Mouse (Mus musculus) v-Abl transformed pro-B cells (cell line): ENCODE data around the gene BC051142.

Experiments
- in situ Hi-C, 2 experiments: fragments of 400-800 bp; cut with MboI; formaldehyde crosslinking; loops; one replicate each; pipeline ENCODE4 v1.15.1; 2025; ENCODE audit not compliant: unreplicated experiment in 2 of 2

The BC051142 gene

GRCm38 (mm10) chr17:34398711-34399393 lies at the start of gene BC051142:
TSS of gene BC051142 (plus strand) at chr17:34398820.
- in situ Hi-C loops: no loop called here

DNA sequence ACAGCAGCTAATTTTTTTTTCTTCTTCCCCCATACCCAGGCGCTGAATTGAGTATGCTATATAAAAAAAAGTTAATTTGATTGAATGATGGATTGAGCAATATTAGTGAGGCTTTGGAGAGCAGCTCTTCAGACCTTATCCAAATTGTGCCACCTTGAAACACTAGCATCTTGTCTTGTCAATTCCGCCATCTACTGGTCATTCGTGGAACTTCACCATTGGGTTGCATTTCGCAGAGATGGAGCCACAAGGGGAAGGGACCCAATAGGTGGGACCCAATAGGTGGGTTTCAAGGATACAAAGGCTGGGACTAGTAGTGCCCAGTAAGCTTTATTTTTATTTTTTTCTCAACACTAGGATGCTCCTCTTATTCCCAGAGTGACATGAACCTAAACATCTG lies 49.2 kb upstream of the BC051142 start:
- in situ Hi-C loops: loop anchor here (5.0 kb wide), 3 partner anchors 37 to 102 kb away; partner anchors contain the start of gene H2-Ab1 (in 1 of the 2)

DNA sequence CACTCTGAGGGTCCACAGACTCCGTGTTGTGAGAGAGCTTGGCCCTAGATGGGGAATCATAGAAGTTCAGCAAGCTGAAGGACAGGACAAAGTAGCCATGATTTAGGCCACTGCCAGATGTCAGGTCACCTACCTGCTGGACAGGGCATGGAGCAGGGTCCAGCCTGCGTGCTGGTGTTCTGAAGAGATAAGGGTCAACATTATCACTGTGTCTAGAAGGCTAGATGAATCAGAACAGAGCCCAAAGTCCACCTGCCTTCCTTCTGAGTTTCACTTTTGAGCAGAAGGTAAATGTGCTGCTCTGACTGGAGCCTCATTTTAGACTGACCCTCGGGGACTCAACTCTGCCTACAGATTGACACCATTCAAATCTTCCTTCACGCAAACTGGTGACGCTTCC lies 44.1 kb upstream of the BC051142 start, which contains the start of gene Btnl2:
Gene Btnl2 (plus strand): TSS at position 284 of the 400 bp plus-strand sequence.
- in situ Hi-C loops: loop anchor here in 1 of 2 experiments (10.0 kb wide), 1 partner anchor 180 kb away; no protein-coding TSS in a partner anchor

GRCm38 (mm10) chr17:34354940-34355339 lies 43.7 kb upstream of the BC051142 start:
- in situ Hi-C loops: loop anchor here in 1 of 2 experiments (10.0 kb wide), 1 partner anchor 180 kb away; no protein-coding TSS in a partner anchor

GRCm38 (mm10) chr17:34362954-34363546 lies 35.6 kb upstream of the BC051142 start:
- in situ Hi-C loops: no loop called here

DNA sequence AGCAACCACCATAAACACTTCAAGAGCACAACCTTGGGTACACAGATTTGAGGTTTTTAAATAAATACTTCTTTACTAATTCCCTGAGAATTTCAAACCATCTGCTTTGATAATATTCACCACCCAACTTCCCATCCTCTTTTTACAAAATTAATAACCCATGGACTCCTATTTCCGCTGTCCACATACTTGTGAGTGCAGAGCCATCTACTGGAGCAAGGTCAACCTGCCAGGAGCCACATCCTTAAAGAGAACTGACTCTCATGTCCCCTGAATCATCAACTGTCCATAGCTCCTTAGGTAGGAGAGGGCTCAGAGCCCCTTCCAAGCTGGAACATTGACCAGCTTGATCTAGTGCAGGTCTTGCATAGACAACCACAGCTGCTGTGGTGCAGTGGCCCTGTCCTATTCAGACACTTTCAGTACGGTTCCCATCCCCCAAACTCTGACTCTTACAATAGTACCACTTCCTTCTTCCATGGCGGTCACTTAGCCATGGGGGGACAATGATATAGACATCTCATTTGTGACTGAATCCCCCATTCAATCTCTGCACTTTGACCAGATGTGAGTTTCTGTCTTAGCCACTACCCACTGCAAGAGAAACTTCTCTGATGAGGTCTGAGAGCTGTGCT lies 34.8 kb upstream of the BC051142 start:
- in situ Hi-C loops: no loop called here

GRCm38 (mm10) chr17:34365031-34365430 lies 33.6 kb upstream of the BC051142 start:
- in situ Hi-C loops: no loop called here

DNA sequence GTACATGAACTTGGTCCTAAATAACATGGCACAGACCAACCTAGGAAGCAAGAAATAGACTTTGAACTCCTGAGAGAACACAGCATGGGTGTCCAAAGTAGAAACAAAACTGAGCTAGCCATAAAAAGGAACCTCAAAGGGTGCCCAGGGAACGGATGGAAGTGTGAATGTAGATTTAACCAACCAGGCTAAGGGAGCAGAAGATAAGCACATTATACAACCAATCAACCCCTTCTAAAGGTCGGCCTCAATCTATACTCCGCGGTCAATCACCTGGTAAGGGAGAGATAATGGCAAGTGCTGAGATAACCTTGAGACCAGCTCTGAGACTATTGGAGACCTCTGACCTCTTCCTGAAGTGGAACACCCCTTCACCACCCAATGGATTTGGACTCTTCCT lies 28.1 kb upstream of the BC051142 start:
- in situ Hi-C loops: no loop called here

DNA sequence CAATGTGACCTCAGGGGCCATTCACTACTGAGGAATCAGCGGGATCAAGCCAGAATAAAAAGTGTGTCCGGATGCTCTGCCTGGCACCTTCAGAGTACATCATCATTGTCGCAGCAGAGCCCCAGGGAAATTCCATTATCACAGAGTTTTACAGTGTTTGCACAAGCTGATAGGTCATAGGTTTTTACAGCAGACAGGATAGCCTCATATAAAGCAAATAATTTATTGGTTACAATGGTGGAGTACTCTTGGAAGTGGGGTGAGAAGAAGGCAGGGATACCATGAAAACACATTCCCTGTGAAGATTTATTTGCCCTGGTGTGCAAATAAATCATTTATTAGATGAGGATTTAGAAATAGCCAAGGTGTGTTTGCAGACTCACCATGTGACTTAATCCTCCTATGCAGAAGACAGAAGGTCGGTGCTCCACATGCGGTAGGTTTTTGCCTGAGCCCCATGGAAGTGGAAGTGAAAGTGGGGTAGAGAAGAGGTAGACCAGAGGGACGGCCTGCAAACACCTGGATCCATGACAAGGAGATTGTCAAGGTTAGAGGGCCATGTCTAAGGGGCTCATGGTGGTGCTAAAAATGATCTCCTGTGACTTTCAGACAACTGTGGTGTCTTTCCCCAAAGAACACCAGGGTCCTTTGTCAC lies 25.4 kb upstream of the BC051142 start:
- in situ Hi-C loops: no loop called here

DNA sequence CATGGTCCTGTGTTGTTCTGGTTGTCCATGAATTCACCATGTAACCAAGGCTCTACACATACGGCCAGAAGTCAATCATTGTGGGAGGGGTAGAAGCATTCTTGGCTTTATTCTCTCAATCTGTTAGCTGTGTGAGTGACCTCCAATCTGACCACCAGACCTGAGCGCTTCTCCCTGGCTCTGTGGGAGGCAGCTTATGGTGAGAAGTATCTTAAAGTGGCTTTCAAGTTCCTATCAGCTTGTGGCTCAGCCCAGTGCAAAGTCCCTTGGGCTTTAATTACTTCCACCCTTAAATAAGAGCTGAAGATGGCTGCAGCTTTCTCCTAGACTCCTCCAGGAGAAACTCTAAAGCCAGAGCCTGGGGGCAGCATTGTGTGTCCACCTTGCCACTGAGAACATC lies 21.8 kb upstream of the BC051142 start, which contains the start of gene Btnl1:
Gene Btnl1 (plus strand): TSS at position 286 of the 400 bp plus-strand sequence.
- in situ Hi-C loops: no loop called here

DNA sequence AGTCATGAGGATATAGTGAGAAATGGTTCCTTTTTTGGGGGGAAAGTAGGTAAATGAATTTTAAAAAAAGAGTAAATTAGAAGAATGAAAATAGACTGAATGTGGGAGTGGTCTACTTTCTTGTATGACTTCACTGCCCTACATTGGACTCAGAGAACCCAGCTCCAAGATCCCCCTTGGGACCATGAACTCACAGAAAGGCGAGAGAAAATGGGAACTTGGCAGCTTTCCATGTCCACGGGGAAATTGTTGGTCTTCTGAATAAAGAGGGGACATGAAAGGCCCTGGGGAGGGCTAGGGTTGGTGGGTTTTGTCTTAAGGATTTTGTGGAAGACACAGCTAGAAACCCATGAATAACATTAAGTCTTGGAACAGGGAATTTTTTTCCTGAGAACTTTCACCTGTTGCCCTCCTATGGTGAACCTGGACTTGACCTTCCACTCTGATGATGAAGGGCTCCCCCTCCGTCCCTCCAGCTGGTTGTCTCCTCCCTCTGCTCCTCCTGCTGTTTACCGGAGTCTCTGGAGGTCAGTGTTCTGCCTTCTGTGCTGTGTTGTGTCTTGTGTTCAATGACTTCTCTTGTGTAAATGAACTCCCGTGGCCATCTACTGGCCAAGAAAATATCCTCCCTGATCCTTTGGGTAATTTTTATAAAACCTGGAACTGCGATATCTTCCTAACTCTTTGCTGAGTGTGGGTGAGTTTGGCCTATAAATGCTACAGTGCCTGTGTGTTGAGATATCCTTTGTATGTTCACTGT lies 21.0 kb upstream of the BC051142 start:
- in situ Hi-C loops: no loop called here

- in situ Hi-C loops: no loop called here
Measured at GRCm38 (mm10) chr17:34378716-34379115, 19.9 kb upstream of the BC051142 start.

GRCm38 (mm10) chr17:34379451-34379850 lies 19.2 kb upstream of the BC051142 start:
- in situ Hi-C loops: no loop called here

GRCm38 (mm10) chr17:34381876-34382275 lies 16.7 kb upstream of the BC051142 start:
- in situ Hi-C loops: loop anchor here (5.0 to 10.0 kb wide), 3 partner anchors 135 to 207 kb away; no protein-coding TSS in a partner anchor

DNA sequence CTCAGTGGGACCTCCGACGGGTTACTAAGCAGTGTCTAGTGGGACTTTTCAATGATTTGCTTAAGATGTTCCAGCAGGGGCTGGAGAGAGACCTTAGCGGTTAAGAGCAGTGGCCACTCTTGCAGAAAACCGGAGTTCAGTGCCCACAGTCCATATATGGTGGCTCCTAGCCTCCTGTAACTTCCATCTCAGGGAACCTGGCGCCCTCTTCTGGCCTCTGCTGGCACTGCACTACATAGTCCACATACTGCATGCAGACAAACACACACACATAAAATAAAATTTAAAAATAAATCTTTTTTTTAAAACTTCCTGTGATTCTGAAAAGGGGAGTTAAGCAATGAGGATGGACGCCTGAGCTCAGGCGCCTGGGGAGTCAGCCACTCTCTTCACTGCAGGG lies 15.4 kb upstream of the BC051142 start:
- in situ Hi-C loops: loop anchor here (5.0 to 10.0 kb wide), 3 partner anchors 136 to 208 kb away; no protein-coding TSS in a partner anchor

DNA sequence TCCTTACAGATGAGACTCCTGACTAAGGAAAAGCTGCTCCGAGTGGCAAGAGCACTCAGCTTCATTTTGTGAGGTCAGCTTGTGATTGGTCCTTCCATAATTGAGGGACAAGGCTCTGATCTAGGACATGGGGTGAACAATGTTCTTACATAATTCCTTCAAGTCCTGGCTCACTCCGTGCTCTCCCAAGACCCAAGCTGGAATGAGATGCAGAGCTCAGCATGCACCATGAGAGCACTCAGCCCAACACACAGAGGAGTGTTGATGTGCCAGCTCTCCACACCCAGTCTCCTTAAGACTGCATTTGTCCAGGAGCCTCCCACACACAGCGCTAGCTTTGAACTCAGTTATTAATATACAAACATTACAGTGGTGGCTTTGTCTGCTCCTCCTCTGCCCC lies 13.9 kb upstream of the BC051142 start:
- in situ Hi-C loops: loop anchor here (5.0 to 10.0 kb wide), 3 partner anchors 137 to 210 kb away; no protein-coding TSS in a partner anchor

DNA sequence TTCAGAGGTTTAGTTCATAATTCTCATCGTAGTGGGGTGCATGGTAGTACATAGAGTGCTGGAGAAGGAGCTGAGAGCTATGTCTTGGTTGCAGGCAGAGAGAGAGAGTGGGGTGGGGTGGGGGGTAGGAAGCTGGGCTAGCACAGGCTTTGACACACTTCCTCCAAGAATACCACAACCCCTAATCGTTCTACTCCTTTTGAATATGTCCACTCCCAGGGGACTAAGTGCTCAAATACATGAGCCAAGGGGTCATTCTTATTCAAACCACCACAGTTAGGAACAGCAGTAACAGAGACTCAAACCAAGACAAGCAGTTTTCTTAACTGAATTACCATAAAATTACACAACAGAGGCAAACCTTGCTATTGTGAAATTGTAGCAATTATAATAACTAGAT lies 12.0 kb upstream of the BC051142 start:
- in situ Hi-C loops: loop anchor here in 1 of 2 experiments (10.0 kb wide), 2 partner anchors 142 to 212 kb away; no protein-coding TSS in a partner anchor

DNA sequence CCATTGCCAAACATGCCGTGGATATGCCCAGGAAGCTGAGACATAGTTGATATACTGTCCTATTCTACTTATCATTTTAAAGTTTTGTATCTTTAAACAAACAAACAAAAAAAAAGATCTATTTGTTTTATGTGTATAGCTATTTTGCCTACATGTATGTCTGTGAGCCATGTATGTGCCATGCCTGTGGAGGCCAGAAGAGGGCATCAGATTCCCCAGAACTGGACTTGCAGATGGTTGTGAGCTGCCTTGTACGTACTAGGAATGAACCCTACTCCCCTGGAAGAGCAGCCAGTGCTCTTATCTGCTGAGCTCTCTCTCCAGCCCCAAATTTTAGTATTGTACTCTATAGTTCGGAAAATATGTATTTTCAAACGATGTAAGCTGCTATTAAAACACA lies 10.1 kb upstream of the BC051142 start:
- in situ Hi-C loops: loop anchor here in 1 of 2 experiments (10.0 kb wide), 2 partner anchors 144 to 214 kb away; no protein-coding TSS in a partner anchor

DNA sequence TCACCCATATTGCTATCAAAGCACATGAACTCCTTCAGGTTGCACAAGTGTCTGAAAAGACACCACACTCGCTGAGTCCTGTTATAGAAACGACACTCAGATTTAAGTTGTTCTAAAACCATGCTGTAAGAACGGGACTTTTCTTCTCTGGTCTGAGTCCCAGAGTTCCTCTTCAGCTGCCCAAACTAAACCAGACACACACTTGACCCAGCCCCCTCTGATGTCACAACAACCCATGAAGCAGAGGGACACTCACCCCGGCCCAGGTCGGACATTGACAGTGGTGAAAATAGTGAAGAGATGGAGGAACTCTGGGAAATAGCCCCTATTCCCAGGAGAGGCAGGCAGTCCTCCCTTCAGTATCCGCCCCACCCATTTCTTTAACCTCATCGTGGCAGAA lies 7.1 kb upstream of the BC051142 start:
- in situ Hi-C loops: no loop called here

DNA sequence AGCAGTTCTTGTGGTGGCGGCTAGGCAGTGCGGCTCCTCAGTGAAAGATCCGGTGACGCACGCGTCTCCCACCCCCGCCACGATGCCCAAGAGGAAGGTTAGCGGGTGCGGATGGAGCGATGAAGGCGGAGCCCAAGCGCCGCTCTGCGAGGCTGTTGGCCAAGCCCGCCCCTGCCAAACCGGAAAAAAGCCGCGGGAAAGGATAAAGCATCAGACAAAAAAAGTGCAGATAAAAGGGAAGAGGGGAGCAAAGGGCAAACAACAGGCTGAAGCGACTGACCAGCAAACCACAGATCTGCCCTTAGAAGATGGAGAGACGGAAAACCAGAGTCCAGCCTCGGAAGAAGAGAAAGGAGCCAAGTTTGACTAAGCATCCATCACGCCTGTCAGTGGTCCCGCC lies 6.3 kb upstream of the BC051142 start:
- in situ Hi-C loops: no loop called here
